8 mouse cellular contexts compared by ENCODE assay signal in genomic region chrX:42360173-42360931, GRCm38 (mm10).
DNase-seq lines count a peak whose midpoint lies in the region; ATAC-seq and TF ChIP-seq lines count a peak whose summit lies in the region.

No protein-coding gene starts in this region.

- peak overlapping the region; percentile 54 for H3K4me2 ChIP-seq in kidney, embryonic 15.5 days

- no peaks in the 10 kb centered on the region for H3K36me3 ChIP-seq in kidney, embryonic 15.5 days
- no peaks in the 10 kb centered on the region for H3K36me3 ChIP-seq in thymus, adult 2 months (ENCODE audit: control insufficient read depth, insufficient read depth, low read length)

- no peaks in the 10 kb centered on the region for H3K27me3 ChIP-seq in kidney, embryonic 15.5 days
- H3K27me3 ChIP-seq in thymus, adult 2 months (ENCODE audit: control insufficient read depth, insufficient read depth, low read length): no peaks in the 10 kb centered on the region

- H3K27ac ChIP-seq in kidney, embryonic 15.5 days: 0 out of 2 replicates have a peak overlapping the region, but pooled peaks have one; percentile 13
- peak overlapping the region; percentile 77; the same call in 1 of the 2 replicates for H3K27ac ChIP-seq in thymus, adult 2 months (ENCODE audit: control insufficient read depth, insufficient read depth, low read length)

- H3K9ac ChIP-seq in kidney, embryonic 15.5 days: no peak overlapping the region

- no peak for ATAC-seq in cerebellum, adult (ENCODE audit: insufficient number of reproducible peaks, low FRiP score, low TSS enrichment)
- peak; percentile 69 for ATAC-seq in granulocyte monocyte progenitor cell, adult 5-6 weeks (replicated peaks; ENCODE audit: poor library complexity, severe bottlenecking)
- peak; percentile 62; the same call in 1 of the 2 replicates for ATAC-seq in kidney, embryonic 15.5 days (replicated peaks; ENCODE audit: low FRiP score)
- ATAC-seq in megakaryocyte progenitor cell, adult 5-6 weeks (replicated peaks; ENCODE audit: poor library complexity): peak; percentile 73

- no peak for TF ChIP-seq CTCF in thymus, adult 2 months (IDR thresholded peaks at IDR 0.05; ENCODE audit: borderline replicate concordance, control insufficient read depth, extremely low read depth, insufficient read depth, low read length, poor library complexity)

- peak overlapping the region; percentile 30 for H3K4me3 ChIP-seq in kidney, embryonic 15.5 days (replicated peaks)
- peak overlapping the region; percentile 25 for H3K4me3 ChIP-seq in thymus, adult 2 months (ENCODE audit: control insufficient read depth, insufficient read depth, low read length)

- TF ChIP-seq POLR2A in thymus, adult 2 months (IDR thresholded peaks at IDR 0.05; ENCODE audit: control insufficient read depth, extremely low read depth, insufficient read depth, low read length, poor library complexity): no peak

- no peaks in the 10 kb centered on the region for H3K9me3 ChIP-seq in kidney, embryonic 15.5 days (replicated peaks)

- H3K4me1 ChIP-seq in kidney, embryonic 15.5 days: no peaks in the 10 kb centered on the region
- peaks cover 7% of the 10 kb centered on the region for H3K4me1 ChIP-seq in thymus, adult 2 months (replicated peaks; ENCODE audit: control insufficient read depth, insufficient read depth, low read length)

- DNase-seq in cerebellum, adult 8-10 months: peak; percentile 9
- peak; percentile 59 for DNase-seq in brain, adult 2 months (ENCODE audit: low read depth, low spot score)
- DNase-seq in thymus, adult 2 months: peak; percentile 47
- no peak for DNase-seq in testis, postnatal 10 days (ENCODE audit: low spot score)

- WGBS in kidney, embryonic 15.5 days: 17% methylated on average over 14 of the region's 15 CpGs
- WGBS in thymus, adult 2 months: 2% methylated on average over 13 of the region's 15 CpGs
